Mouse (Mus musculus): ENCODE data around the gene Fam102a. TPM values are rescaled to one million over a fixed set of nuclear protein-coding genes. Genes with fewer than 3 reads are reported as not detected.

Gene Fam102a
- polyA plus RNA-seq, 1 experiment from 2014 or later: 12.7 TPM

- H3K27ac ChIP-seq (ENCODE audit: low read length): peak overlapping the region; percentile 98
- ATAC-seq (ENCODE audit: low read depth): no peak
- H3K9me3 ChIP-seq (ENCODE audit: control insufficient read depth, low read length): no peaks in the 10 kb centered on the region
- H3K27me3 ChIP-seq (ENCODE audit: control insufficient read depth, insufficient read depth, low read depth, low read length): no peaks in the 10 kb centered on the region
- peak overlapping the region; percentile 87 for H3K4me3 ChIP-seq (ENCODE audit: low read length)
- H3K4me2 ChIP-seq (ENCODE audit: low read depth, low read length): peak overlapping the region; percentile 87
- peak overlapping the region; percentile 92 for H3K9ac ChIP-seq (ENCODE audit: low read length)
- 3% methylated on average over 11 of the region's 11 CpGs for WGBS
- H3K4me1 ChIP-seq (replicated peaks; ENCODE audit: control insufficient read depth, insufficient read depth, low read length): peaks cover 67% of the 10 kb centered on the region
- no peaks in the 10 kb centered on the region for H3K36me3 ChIP-seq (ENCODE audit: control insufficient read depth, insufficient read depth, low read length)
These were observed 1.7 kb downstream of the Fam102a start for GRCm38 (mm10) chr2:32536634-32537359.

- peak overlapping the region; percentile 92 for H3K9ac ChIP-seq (ENCODE audit: low read length)
- peak overlapping the region; percentile 87 for H3K4me3 ChIP-seq (ENCODE audit: low read length)
- H3K27ac ChIP-seq (ENCODE audit: low read length): peak overlapping the region; percentile 98
- H3K9me3 ChIP-seq (ENCODE audit: control insufficient read depth, low read length): no peaks in the 10 kb centered on the region
- no peaks in the 10 kb centered on the region for H3K36me3 ChIP-seq (ENCODE audit: control insufficient read depth, insufficient read depth, low read length)
- H3K4me1 ChIP-seq (replicated peaks; ENCODE audit: control insufficient read depth, insufficient read depth, low read length): peaks cover 68% of the 10 kb centered on the region
- no peak for ATAC-seq (ENCODE audit: low read depth)
- no peaks in the 10 kb centered on the region for H3K27me3 ChIP-seq (ENCODE audit: control insufficient read depth, insufficient read depth, low read depth, low read length)
- H3K4me2 ChIP-seq (ENCODE audit: low read depth, low read length): peak overlapping the region; percentile 87
- 4% methylated on average over 9 of the region's 9 CpGs for WGBS
These were observed 2.3 kb downstream of the Fam102a start for GRCm38 (mm10) chr2:32537360-32537905.

GRCm38 (mm10) chr2:32537941-32538340 is 2.8 kb downstream of the Fam102a start:
- peak overlapping the region; percentile 98 for H3K27ac ChIP-seq (ENCODE audit: low read length)
- 41% methylated on average over 5 of the region's 5 CpGs for WGBS
- peaks cover 69% of the 10 kb centered on the region for H3K4me1 ChIP-seq (replicated peaks; ENCODE audit: control insufficient read depth, insufficient read depth, low read length)
- H3K27me3 ChIP-seq (ENCODE audit: control insufficient read depth, insufficient read depth, low read depth, low read length): no peaks in the 10 kb centered on the region
- no peaks in the 10 kb centered on the region for H3K36me3 ChIP-seq (ENCODE audit: control insufficient read depth, insufficient read depth, low read length)
- H3K9me3 ChIP-seq (ENCODE audit: control insufficient read depth, low read length): no peaks in the 10 kb centered on the region
- peak overlapping the region; percentile 87 for H3K4me3 ChIP-seq (ENCODE audit: low read length)
- ATAC-seq (ENCODE audit: low read depth): no peak
- peak overlapping the region; percentile 87 for H3K4me2 ChIP-seq (ENCODE audit: low read depth, low read length)
- H3K9ac ChIP-seq (ENCODE audit: low read length): peak overlapping the region; percentile 92

- Histone ChIP-seq H3K36me3 (ENCODE audit: control insufficient read depth, insufficient read depth, low read length) (no peaks in the 10 kb centered on the region), H3K27me3 (ENCODE audit: control insufficient read depth, insufficient read depth, low read depth, low read length) (no peaks in the 10 kb centered on the region), H3K4me1 (replicated peaks; ENCODE audit: control insufficient read depth, insufficient read depth, low read length) (peaks cover 70% of the 10 kb centered on the region), H3K9ac (ENCODE audit: low read length) (peak overlapping the region; percentile 92; the same call in 1 of the 2 replicates), H3K4me3 (ENCODE audit: low read length) (peak overlapping the region; percentile 87), H3K4me2 (ENCODE audit: low read depth, low read length) (peak overlapping the region; percentile 87), H3K9me3 (ENCODE audit: control insufficient read depth, low read length) (no peaks in the 10 kb centered on the region), H3K27ac (ENCODE audit: low read length) (peak overlapping the region; percentile 98)
- 47% methylated on average over 4 of the region's 4 CpGs for WGBS
- ATAC-seq (ENCODE audit: low read depth): no peak
These were observed 3.3 kb downstream of the Fam102a start for GRCm38 (mm10) chr2:32538461-32538860.

- H3K9ac ChIP-seq (ENCODE audit: low read length): peak overlapping the region; percentile 2; the same call in 1 of the 2 replicates
- H3K4me1 ChIP-seq (replicated peaks; ENCODE audit: control insufficient read depth, insufficient read depth, low read length): peaks cover 61% of the 10 kb centered on the region
- 40% methylated on average over 14 of the region's 14 CpGs for WGBS
These were observed 4.4 kb downstream of the Fam102a start for GRCm38 (mm10) chr2:32539452-32539981.

GRCm38 (mm10) chr2:32541333-32541908 is 6.3 kb downstream of the Fam102a start:
- no peak overlapping the region for H3K4me3 ChIP-seq (ENCODE audit: low read length)
- peaks cover 56% of the 10 kb centered on the region for H3K4me1 ChIP-seq (replicated peaks; ENCODE audit: control insufficient read depth, insufficient read depth, low read length)
- H3K27me3 ChIP-seq (ENCODE audit: control insufficient read depth, insufficient read depth, low read depth, low read length): no peaks in the 10 kb centered on the region
- no peaks in the 10 kb centered on the region for H3K9me3 ChIP-seq (ENCODE audit: control insufficient read depth, low read length)
- WGBS: 77% methylated on average over 2 of the region's 2 CpGs
- ATAC-seq (ENCODE audit: low read depth): no peak
- no peak overlapping the region; the same call in 1 of the 2 replicates for H3K9ac ChIP-seq (ENCODE audit: low read length)
- H3K27ac ChIP-seq (ENCODE audit: low read length): no peak overlapping the region
- H3K4me2 ChIP-seq (ENCODE audit: low read depth, low read length): no peak overlapping the region
- H3K36me3 ChIP-seq (ENCODE audit: control insufficient read depth, insufficient read depth, low read length): no peaks in the 10 kb centered on the region

More at GRCm38 (mm10) chr2:32539452-32539981, 4.4 kb downstream of the Fam102a start:
- Histone ChIP-seq H3K27me3 (ENCODE audit: control insufficient read depth, insufficient read depth, low read depth, low read length) (no peaks in the 10 kb centered on the region), H3K4me3 (ENCODE audit: low read length) (no peak overlapping the region), H3K9me3 (ENCODE audit: control insufficient read depth, low read length) (no peaks in the 10 kb centered on the region), H3K4me2 (ENCODE audit: low read depth, low read length) (peak overlapping the region; percentile 18; the same call in 1 of the 2 replicates), H3K27ac (ENCODE audit: low read length) (peak overlapping the region; percentile 63), H3K36me3 (ENCODE audit: control insufficient read depth, insufficient read depth, low read length) (no peaks in the 10 kb centered on the region)
- ATAC-seq (ENCODE audit: low read depth): no peak

GRCm38 (mm10) chr2:32541986-32542573 is 6.9 kb downstream of the Fam102a start:
- no peaks in the 10 kb centered on the region for H3K36me3 ChIP-seq (ENCODE audit: control insufficient read depth, insufficient read depth, low read length)
- H3K4me2 ChIP-seq (ENCODE audit: low read depth, low read length): no peak overlapping the region
- peaks cover 50% of the 10 kb centered on the region for H3K4me1 ChIP-seq (replicated peaks; ENCODE audit: control insufficient read depth, insufficient read depth, low read length)
- no peak for ATAC-seq (ENCODE audit: low read depth)
- 81% methylated on average over 4 of the region's 4 CpGs for WGBS
- no peak overlapping the region for H3K4me3 ChIP-seq (ENCODE audit: low read length)
- no peak overlapping the region; the same call in 1 of the 2 replicates for H3K9ac ChIP-seq (ENCODE audit: low read length)
- H3K9me3 ChIP-seq (ENCODE audit: control insufficient read depth, low read length): no peaks in the 10 kb centered on the region
- no peak overlapping the region for H3K27ac ChIP-seq (ENCODE audit: low read length)
- no peaks in the 10 kb centered on the region for H3K27me3 ChIP-seq (ENCODE audit: control insufficient read depth, insufficient read depth, low read depth, low read length)

GRCm38 (mm10) chr2:32543031-32543449 is 7.9 kb downstream of the Fam102a start:
- Histone ChIP-seq H3K36me3 (ENCODE audit: control insufficient read depth, insufficient read depth, low read length) (no peaks in the 10 kb centered on the region), H3K4me2 (ENCODE audit: low read depth, low read length) (no peak overlapping the region), H3K27ac (ENCODE audit: low read length) (no peak overlapping the region; the same call in 1 of the 2 replicates), H3K9ac (ENCODE audit: low read length) (no peak overlapping the region), H3K9me3 (ENCODE audit: control insufficient read depth, low read length) (no peaks in the 10 kb centered on the region), H3K4me1 (replicated peaks; ENCODE audit: control insufficient read depth, insufficient read depth, low read length) (peaks cover 40% of the 10 kb centered on the region), H3K27me3 (ENCODE audit: control insufficient read depth, insufficient read depth, low read depth, low read length) (no peaks in the 10 kb centered on the region), H3K4me3 (ENCODE audit: low read length) (no peak overlapping the region)
- WGBS: 36% methylated on average over 3 of the region's 3 CpGs
- no peak for ATAC-seq (ENCODE audit: low read depth)

- no peak overlapping the region for H3K4me3 ChIP-seq (ENCODE audit: low read length)
- no peaks in the 10 kb centered on the region for H3K27me3 ChIP-seq (ENCODE audit: control insufficient read depth, insufficient read depth, low read depth, low read length)
- no peaks in the 10 kb centered on the region for H3K9me3 ChIP-seq (ENCODE audit: control insufficient read depth, low read length)
- no peak overlapping the region for H3K9ac ChIP-seq (ENCODE audit: low read length)
- H3K27ac ChIP-seq (ENCODE audit: low read length): no peak overlapping the region
- H3K4me1 ChIP-seq (replicated peaks; ENCODE audit: control insufficient read depth, insufficient read depth, low read length): peaks cover 14% of the 10 kb centered on the region
- ATAC-seq (ENCODE audit: low read depth): no peak
- 95% methylated on average over 1 of the region's 1 CpGs for WGBS
- no peak overlapping the region for H3K4me2 ChIP-seq (ENCODE audit: low read depth, low read length)
- H3K36me3 ChIP-seq (ENCODE audit: control insufficient read depth, insufficient read depth, low read length): no peaks in the 10 kb centered on the region
These were observed 11.8 kb downstream of the Fam102a start for GRCm38 (mm10) chr2:32546951-32547350.
